Mouse (Mus musculus): ENCODE data around the gene Ephb2. TPM values are rescaled to one million over a fixed set of nuclear protein-coding genes. Genes with fewer than 3 reads are reported as not detected.

Ephb2 gene
- total and polyA plus RNA-seq, 3 experiments = 0.08 to 0.34 (median 0.33) TPM

DNA sequence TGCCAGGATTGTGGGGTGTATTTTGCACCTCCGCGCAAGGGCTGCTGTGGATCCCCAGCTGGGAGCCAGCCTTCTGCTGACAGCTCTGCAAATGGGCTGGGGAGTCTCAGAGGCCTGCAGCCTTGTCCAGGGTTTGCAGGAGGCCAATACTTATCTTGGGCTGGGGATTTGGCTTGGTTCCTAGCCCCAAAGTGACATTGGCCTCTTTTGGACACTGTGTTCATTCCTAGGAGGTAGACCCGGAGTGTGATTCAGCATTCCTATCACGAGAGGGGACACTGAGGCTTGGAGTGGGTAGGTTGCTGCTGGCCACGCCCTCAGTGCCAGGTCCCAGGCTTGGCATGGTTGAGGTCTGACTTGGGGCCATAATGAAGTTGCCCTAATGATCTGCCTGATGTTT is 94.8 kb downstream of the Ephb2 start:
- H3K4me3 ChIP-seq (ENCODE audit: low read depth, low read length) = no peak overlapping the region
- H3K36me3 ChIP-seq (replicated peaks) = no peaks in the 10 kb centered on the region
- no peaks in the 10 kb centered on the region for H3K9me3 ChIP-seq (replicated peaks)
- H3K4me1 ChIP-seq (ENCODE audit: insufficient read depth, low read depth, low read length) = no peaks in the 10 kb centered on the region; the same call in 1 of the 2 replicates
- DNase-seq (ENCODE audit: low spot score) (no peak), ATAC-seq (ENCODE audit: extremely low read depth, insufficient number of reproducible peaks, low FRiP score, poor library complexity, severe bottlenecking) (no peak)
- H3K27me3 ChIP-seq (ENCODE audit: insufficient read depth, low read length) = peaks cover 7% of the 10 kb centered on the region; the same call in 1 of the 2 replicates
- no peak for TF ChIP-seq GATA2 (IDR thresholded peaks at IDR 0.05; ENCODE audit: borderline replicate concordance, low read depth, low read length)
- TF ChIP-seq TAL1 (conservative IDR thresholded peaks at IDR 0.05; ENCODE audit: low read depth, low read length) = no peak
- no peak for TF ChIP-seq CTCF (IDR thresholded peaks at IDR 0.05; ENCODE audit: low read depth, low read length)
- TF ChIP-seq POLR2AphosphoS5 (IDR thresholded peaks at IDR 0.05; ENCODE audit: insufficient replicate concordance, low read depth, low read length) = no peak
- no peak for TF ChIP-seq GATA1 (IDR thresholded peaks at IDR 0.05; ENCODE audit: borderline replicate concordance, low read length)

DNA sequence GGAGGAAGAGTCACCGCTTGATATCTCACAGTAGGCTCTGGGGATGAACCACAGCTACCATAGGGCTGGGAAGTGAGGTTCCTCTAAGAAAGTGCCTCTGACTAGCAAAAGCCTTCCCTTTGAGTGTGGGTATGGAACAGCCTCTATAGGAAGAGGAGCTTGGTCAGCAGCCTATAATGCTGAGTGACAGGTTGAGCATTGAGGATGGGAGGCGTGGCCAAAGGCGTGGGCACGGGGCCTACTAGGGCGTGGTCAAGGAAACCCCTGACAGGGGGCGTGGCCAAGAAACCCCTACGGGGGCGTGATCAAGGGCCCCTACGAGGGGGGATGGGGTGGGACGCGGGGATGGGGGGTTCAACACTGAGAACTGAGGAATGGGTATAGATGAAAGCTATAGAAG is 96.6 kb downstream of the Ephb2 start:
- no peak for DNase-seq (ENCODE audit: low spot score)
- no peaks in the 10 kb centered on the region for H3K36me3 ChIP-seq (replicated peaks)
- no peak for ATAC-seq (ENCODE audit: extremely low read depth, insufficient number of reproducible peaks, low FRiP score, poor library complexity, severe bottlenecking)
- no peaks in the 10 kb centered on the region for H3K9me3 ChIP-seq (replicated peaks)
- peaks cover 8% of the 10 kb centered on the region; the same call in 1 of the 2 replicates for H3K27me3 ChIP-seq (ENCODE audit: insufficient read depth, low read length)
- no peaks in the 10 kb centered on the region; the same call in 1 of the 2 replicates for H3K4me1 ChIP-seq (ENCODE audit: insufficient read depth, low read depth, low read length)
- no peak overlapping the region for H3K4me3 ChIP-seq (ENCODE audit: low read depth, low read length)
- TF ChIP-seq TAL1 (conservative IDR thresholded peaks at IDR 0.05; ENCODE audit: low read depth, low read length) = no peak

DNA sequence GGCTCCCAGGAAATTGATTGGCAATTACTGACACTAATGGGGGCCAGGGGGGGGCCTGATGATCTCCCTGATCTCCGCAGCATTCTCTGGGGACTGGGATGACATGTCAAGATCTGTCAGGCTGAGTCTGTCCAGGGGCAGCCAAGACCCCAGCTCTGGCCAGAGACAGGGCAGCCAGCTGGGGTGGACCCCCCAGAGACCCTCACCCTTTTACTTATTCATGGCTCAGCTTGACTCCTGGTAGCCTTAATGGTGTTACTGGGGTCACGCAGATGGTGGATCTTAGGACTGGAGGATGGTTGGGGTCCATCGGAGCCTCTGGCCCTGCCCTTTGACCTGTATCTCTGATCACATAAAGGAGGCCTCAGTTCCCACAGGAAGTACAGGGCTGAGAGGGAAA is 97.5 kb downstream of the Ephb2 start:
- DNase-seq (ENCODE audit: low spot score) = no peak
- Histone ChIP-seq H3K4me1 (ENCODE audit: insufficient read depth, low read depth, low read length) (no peaks in the 10 kb centered on the region; the same call in 1 of the 2 replicates), H3K27me3 (ENCODE audit: insufficient read depth, low read length) (peaks cover 6% of the 10 kb centered on the region; the same call in 1 of the 2 replicates), H3K36me3 (replicated peaks) (no peaks in the 10 kb centered on the region), H3K4me3 (ENCODE audit: low read depth, low read length) (no peak overlapping the region), H3K9me3 (replicated peaks) (no peaks in the 10 kb centered on the region)
- no peak for TF ChIP-seq CTCF (IDR thresholded peaks at IDR 0.05; ENCODE audit: low read depth, low read length)
- no peak for TF ChIP-seq GATA2 (IDR thresholded peaks at IDR 0.05; ENCODE audit: borderline replicate concordance, low read depth, low read length)
- TF ChIP-seq TAL1 (conservative IDR thresholded peaks at IDR 0.05; ENCODE audit: low read depth, low read length) = no peak
- TF ChIP-seq POLR2AphosphoS5 (IDR thresholded peaks at IDR 0.05; ENCODE audit: insufficient replicate concordance, low read depth, low read length) = no peak
- no peak for TF ChIP-seq GATA1 (IDR thresholded peaks at IDR 0.05; ENCODE audit: borderline replicate concordance, low read length)
- ATAC-seq (ENCODE audit: extremely low read depth, insufficient number of reproducible peaks, low FRiP score, poor library complexity, severe bottlenecking) = no peak

DNA sequence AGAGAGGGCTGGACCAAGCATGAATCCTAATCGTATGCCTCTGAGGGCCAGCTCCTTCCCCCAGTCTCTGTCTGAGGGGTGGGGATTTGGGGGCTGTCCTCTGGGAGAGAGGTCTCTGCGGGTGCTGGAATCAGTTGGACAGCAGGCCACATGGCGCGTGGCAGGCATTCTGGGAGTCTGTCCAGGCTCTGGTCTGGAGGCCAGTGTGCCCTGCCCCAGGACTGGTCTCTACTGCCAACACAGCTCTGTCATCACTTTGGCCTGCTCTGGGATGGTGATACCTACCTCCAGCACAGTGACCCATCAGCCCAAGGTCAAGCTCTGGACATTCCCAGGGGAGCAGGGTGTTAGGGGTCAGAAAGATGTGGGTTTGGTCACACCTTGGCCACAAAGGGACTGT is 99.9 kb downstream of the Ephb2 start:
- ATAC-seq (ENCODE audit: extremely low read depth, insufficient number of reproducible peaks, low FRiP score, poor library complexity, severe bottlenecking) (no peak), DNase-seq (ENCODE audit: low spot score) (no peak)
- Histone ChIP-seq H3K36me3 (replicated peaks) (no peaks in the 10 kb centered on the region), H3K4me1 (ENCODE audit: insufficient read depth, low read depth, low read length) (no peaks in the 10 kb centered on the region; the same call in 1 of the 2 replicates), H3K4me3 (ENCODE audit: low read depth, low read length) (no peak overlapping the region), H3K9me3 (replicated peaks) (no peaks in the 10 kb centered on the region), H3K27me3 (ENCODE audit: insufficient read depth, low read length) (0 out of 2 replicates have a peak, but pooled peaks cover 8% of the 10 kb centered on the region)
- no peak for TF ChIP-seq POLR2AphosphoS5 (IDR thresholded peaks at IDR 0.05; ENCODE audit: insufficient replicate concordance, low read depth, low read length)
- TF ChIP-seq GATA1 (IDR thresholded peaks at IDR 0.05; ENCODE audit: borderline replicate concordance, low read length) = no peak
- no peak for TF ChIP-seq GATA2 (IDR thresholded peaks at IDR 0.05; ENCODE audit: borderline replicate concordance, low read depth, low read length)
- TF ChIP-seq TAL1 (conservative IDR thresholded peaks at IDR 0.05; ENCODE audit: low read depth, low read length) = no peak
- no peak for TF ChIP-seq CTCF (IDR thresholded peaks at IDR 0.05; ENCODE audit: low read depth, low read length)

DNA sequence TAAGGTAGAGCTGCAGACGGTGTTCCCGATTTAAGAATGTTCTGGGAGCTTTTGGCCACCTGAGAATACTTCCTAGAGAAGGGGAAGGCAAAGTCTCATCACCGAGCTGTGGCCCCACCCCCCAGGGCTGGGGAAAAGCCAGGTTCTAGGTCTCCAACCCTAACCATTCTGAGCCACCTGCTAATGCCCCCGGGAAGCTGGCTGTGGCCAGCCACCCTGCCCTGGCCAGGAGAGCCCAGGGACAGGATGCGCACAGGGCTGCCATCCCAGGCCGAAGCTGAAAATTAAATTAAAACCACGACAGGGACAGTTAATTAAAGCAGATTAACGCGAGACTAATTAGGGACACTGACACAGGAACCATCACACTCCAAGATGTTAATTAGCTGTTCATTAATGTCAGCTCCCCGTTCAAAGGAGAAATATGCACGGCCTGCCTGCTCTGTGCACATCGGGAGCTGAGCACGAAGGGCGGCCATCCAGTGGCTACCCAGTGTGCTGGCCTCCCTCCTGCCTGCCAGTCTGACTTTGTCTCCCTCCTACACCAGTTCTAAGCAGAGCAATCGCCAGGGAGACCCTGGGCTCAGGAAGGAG is 101.5 kb downstream of the Ephb2 start:
- ATAC-seq (ENCODE audit: extremely low read depth, insufficient number of reproducible peaks, low FRiP score, poor library complexity, severe bottlenecking) (no peak), DNase-seq (ENCODE audit: low spot score) (no peak)
- Histone ChIP-seq H3K4me3 (ENCODE audit: low read depth, low read length) (no peak overlapping the region), H3K27me3 (ENCODE audit: insufficient read depth, low read length) (peaks cover 16% of the 10 kb centered on the region; the same call in 1 of the 2 replicates), H3K36me3 (replicated peaks) (no peaks in the 10 kb centered on the region), H3K9me3 (replicated peaks) (no peaks in the 10 kb centered on the region), H3K4me1 (ENCODE audit: insufficient read depth, low read depth, low read length) (no peaks in the 10 kb centered on the region; the same call in 1 of the 2 replicates)
- TF ChIP-seq GATA1 (IDR thresholded peaks at IDR 0.05; ENCODE audit: borderline replicate concordance, low read length) = no peak
- no peak for TF ChIP-seq POLR2AphosphoS5 (IDR thresholded peaks at IDR 0.05; ENCODE audit: insufficient replicate concordance, low read depth, low read length)
- TF ChIP-seq CTCF (IDR thresholded peaks at IDR 0.05; ENCODE audit: low read depth, low read length) = no peak
- no peak for TF ChIP-seq TAL1 (conservative IDR thresholded peaks at IDR 0.05; ENCODE audit: low read depth, low read length)
- no peak for TF ChIP-seq GATA2 (IDR thresholded peaks at IDR 0.05; ENCODE audit: borderline replicate concordance, low read depth, low read length)

DNA sequence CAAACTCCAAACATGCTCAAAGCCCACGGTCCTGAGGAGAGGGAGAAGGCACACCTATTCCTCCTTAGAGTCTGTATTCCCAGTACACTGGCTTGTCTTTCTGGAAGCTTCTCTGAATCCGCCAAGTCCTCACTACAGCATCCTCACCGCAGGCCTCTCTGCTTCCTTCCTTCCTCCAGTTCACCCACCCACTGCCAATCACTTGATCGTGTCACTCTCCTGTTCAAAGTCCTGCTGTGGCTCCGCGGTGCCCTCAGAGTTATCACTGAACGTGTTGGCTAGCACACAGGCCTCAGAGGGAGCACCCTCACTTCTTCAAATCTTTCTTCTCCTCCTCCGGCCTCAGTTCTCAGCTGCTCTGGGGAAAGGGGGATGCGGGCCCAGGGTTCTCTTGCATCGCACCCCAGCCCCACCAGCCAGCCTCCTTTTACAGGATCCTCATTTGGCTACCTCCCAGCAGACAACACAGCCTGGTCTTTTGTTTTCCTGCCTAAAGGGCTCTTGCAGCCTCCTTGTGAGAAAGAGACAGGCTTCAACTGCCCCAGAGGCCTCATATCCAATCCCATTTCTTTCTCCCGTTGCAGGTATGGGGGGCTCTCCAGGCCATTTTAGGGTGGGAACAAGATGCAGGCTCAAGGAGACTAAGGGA is 102.4 kb downstream of the Ephb2 start:
- no peak for ATAC-seq (ENCODE audit: extremely low read depth, insufficient number of reproducible peaks, low FRiP score, poor library complexity, severe bottlenecking)
- H3K4me1 ChIP-seq (ENCODE audit: insufficient read depth, low read depth, low read length) = no peaks in the 10 kb centered on the region

More for the DNA sequence above, 102.4 kb downstream of the Ephb2 start:
- Histone ChIP-seq H3K36me3 (replicated peaks) (no peaks in the 10 kb centered on the region), H3K9me3 (replicated peaks) (no peaks in the 10 kb centered on the region), H3K27me3 (ENCODE audit: insufficient read depth, low read length) (peaks cover 16% of the 10 kb centered on the region; the same call in 1 of the 2 replicates), H3K4me3 (ENCODE audit: low read depth, low read length) (no peak overlapping the region)
- TF ChIP-seq POLR2AphosphoS5 (IDR thresholded peaks at IDR 0.05; ENCODE audit: insufficient replicate concordance, low read depth, low read length) (no peak), TAL1 (conservative IDR thresholded peaks at IDR 0.05; ENCODE audit: low read depth, low read length) (no peak), CTCF (IDR thresholded peaks at IDR 0.05; ENCODE audit: low read depth, low read length) (no peak), GATA2 (IDR thresholded peaks at IDR 0.05; ENCODE audit: borderline replicate concordance, low read depth, low read length) (no peak), GATA1 (IDR thresholded peaks at IDR 0.05; ENCODE audit: borderline replicate concordance, low read length) (no peak)
- DNase-seq (ENCODE audit: low spot score) = no peak
